Mouse (Mus musculus): ENCODE measurements around the gene Grm1. TPM values are rescaled to one million over a fixed set of nuclear protein-coding genes. Genes with fewer than 3 reads are reported as not detected.

Grm1 gene
- polyA plus RNA-seq, 1 experiment from 2014 or later, result 0.04 TPM

DNA sequence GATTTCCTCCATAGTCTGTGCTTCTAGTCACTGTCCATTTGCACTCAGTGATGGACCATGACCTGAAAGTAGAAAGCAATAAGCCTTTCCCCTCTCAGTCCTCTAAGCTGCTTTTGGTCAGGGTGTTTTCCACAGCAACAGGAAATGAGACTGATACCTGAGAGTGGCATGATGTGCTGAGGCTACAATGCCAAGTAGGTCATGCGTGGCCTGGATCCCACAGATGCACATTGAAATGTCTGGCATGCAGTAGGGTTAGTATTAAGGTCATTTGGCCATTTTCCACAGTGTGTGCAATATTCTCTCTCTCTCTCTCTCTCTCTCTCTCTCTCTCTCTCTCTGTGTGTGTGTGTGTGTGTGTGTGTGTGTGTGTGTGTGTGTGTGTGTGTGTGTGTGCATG, 254.8 kb downstream of the Grm1 start:
- 63% methylated on average over 1 of the region's 1 CpGs for WGBS
- no peak for DNase-seq (ENCODE audit: low spot score)
- Histone ChIP-seq H3K9ac (ENCODE audit: low read depth, low read length) (no peak overlapping the region), H3K27ac (replicated peaks; ENCODE audit: low read depth, low read length) (no peak overlapping the region), H3K9me3 (ENCODE audit: control insufficient read depth, low read length) (no peaks in the 10 kb centered on the region), H3K4me2 (ENCODE audit: low read depth, low read length) (no peak overlapping the region), H3K27me3 (replicated peaks; ENCODE audit: control insufficient read depth, insufficient read depth, low read length) (no peaks in the 10 kb centered on the region), H3K4me3 (ENCODE audit: low read depth, low read length) (no peak overlapping the region), H3K36me3 (ENCODE audit: control insufficient read depth, insufficient read depth, low read length) (no peaks in the 10 kb centered on the region), H3K4me1 (ENCODE audit: control insufficient read depth, insufficient read depth, low read length) (no peaks in the 10 kb centered on the region)
- no peak for ATAC-seq (ENCODE audit: low read depth)

DNA sequence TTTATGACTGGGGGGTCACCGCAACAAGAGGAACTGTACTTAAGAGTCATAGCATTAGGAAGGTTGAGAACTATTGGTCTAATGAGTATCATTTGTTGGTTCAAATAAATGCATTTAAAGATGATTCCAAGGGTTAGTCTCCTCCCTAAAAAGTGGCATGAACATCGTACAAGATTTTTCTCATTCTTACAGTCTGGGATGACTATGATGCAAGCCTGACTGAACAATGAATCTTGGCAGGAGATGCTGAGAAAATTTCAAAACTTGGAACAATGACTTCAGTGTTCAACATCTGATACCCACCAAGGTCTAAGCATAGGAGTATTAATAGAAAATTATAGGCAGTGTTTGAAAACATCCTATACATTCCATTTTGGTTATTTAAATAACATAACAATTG, 264.1 kb downstream of the Grm1 start:
- DNase-seq (ENCODE audit: low spot score) (peak; percentile 26), ATAC-seq (ENCODE audit: low read depth) (no peak)
- Histone ChIP-seq H3K4me1 (ENCODE audit: control insufficient read depth, insufficient read depth, low read length) (no peaks in the 10 kb centered on the region), H3K4me2 (ENCODE audit: low read depth, low read length) (no peak overlapping the region), H3K9ac (ENCODE audit: low read depth, low read length) (no peak overlapping the region), H3K4me3 (ENCODE audit: low read depth, low read length) (no peak overlapping the region), H3K36me3 (ENCODE audit: control insufficient read depth, insufficient read depth, low read length) (no peaks in the 10 kb centered on the region), H3K27me3 (replicated peaks; ENCODE audit: control insufficient read depth, insufficient read depth, low read length) (no peaks in the 10 kb centered on the region), H3K9me3 (ENCODE audit: control insufficient read depth, low read length) (no peaks in the 10 kb centered on the region), H3K27ac (replicated peaks; ENCODE audit: low read depth, low read length) (no peak overlapping the region)
- 78% methylated on average over 2 of the region's 2 CpGs for WGBS

- H3K4me1 ChIP-seq (ENCODE audit: control insufficient read depth, insufficient read depth, low read length), result no peaks in the 10 kb centered on the region
- no peak overlapping the region for H3K4me2 ChIP-seq (ENCODE audit: low read depth, low read length)
- H3K4me3 ChIP-seq (ENCODE audit: low read depth, low read length), result no peak overlapping the region
- H3K36me3 ChIP-seq (ENCODE audit: control insufficient read depth, insufficient read depth, low read length), result no peaks in the 10 kb centered on the region
- DNase-seq (ENCODE audit: low spot score) (no peak), ATAC-seq (ENCODE audit: low read depth) (no peak)
- H3K9ac ChIP-seq (ENCODE audit: low read depth, low read length), result no peak overlapping the region
- WGBS, result 59% methylated on average over 2 of the region's 2 CpGs
- H3K9me3 ChIP-seq (ENCODE audit: control insufficient read depth, low read length), result no peaks in the 10 kb centered on the region
- no peaks in the 10 kb centered on the region for H3K27me3 ChIP-seq (replicated peaks; ENCODE audit: control insufficient read depth, insufficient read depth, low read length)
- no peak overlapping the region for H3K27ac ChIP-seq (replicated peaks; ENCODE audit: low read depth, low read length)
These were observed 267.4 kb downstream of the Grm1 start for GRCm38 (mm10) chr10:10814631-10815216.

- no peak overlapping the region for H3K9ac ChIP-seq (ENCODE audit: low read depth, low read length)
- no peak overlapping the region for H3K4me2 ChIP-seq (ENCODE audit: low read depth, low read length)
- DNase-seq (ENCODE audit: low spot score) (peak; percentile 49), ATAC-seq (ENCODE audit: low read depth) (peak; percentile 90)
- WGBS, result 56% methylated on average over 5 of the region's 5 CpGs
- no peaks in the 10 kb centered on the region for H3K4me1 ChIP-seq (ENCODE audit: control insufficient read depth, insufficient read depth, low read length)
- H3K36me3 ChIP-seq (ENCODE audit: control insufficient read depth, insufficient read depth, low read length), result no peaks in the 10 kb centered on the region
- H3K27ac ChIP-seq (replicated peaks; ENCODE audit: low read depth, low read length), result no peak overlapping the region
- no peaks in the 10 kb centered on the region for H3K9me3 ChIP-seq (ENCODE audit: control insufficient read depth, low read length)
- H3K4me3 ChIP-seq (ENCODE audit: low read depth, low read length), result no peak overlapping the region
- H3K27me3 ChIP-seq (replicated peaks; ENCODE audit: control insufficient read depth, insufficient read depth, low read length), result no peaks in the 10 kb centered on the region
These were observed 269.1 kb downstream of the Grm1 start for GRCm38 (mm10) chr10:10812750-10813711.

DNA sequence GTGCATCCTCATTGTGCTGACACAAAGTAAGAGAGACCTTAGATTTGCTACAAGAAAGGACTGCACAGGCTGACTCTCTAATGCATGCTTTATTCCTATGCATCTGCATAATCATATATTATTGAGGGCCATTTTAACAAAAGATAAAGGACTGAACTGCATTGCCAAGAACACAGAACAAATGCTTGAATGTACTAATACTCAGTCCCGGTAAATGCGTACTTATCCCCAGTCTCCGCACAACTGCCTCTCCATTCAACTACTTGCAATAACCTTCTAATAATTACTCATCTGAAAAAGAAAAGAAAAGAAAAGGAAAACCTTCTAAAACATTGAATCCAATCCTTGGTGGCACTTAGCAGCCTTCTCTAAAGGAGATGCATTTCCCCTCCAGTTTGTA, 272.4 kb downstream of the Grm1 start:
- H3K36me3 ChIP-seq (ENCODE audit: control insufficient read depth, insufficient read depth, low read length), result no peaks in the 10 kb centered on the region
- no peak overlapping the region for H3K4me2 ChIP-seq (ENCODE audit: low read depth, low read length)
- WGBS, result 96% methylated on average over 3 of the region's 3 CpGs
- ATAC-seq (ENCODE audit: low read depth) (no peak), DNase-seq (ENCODE audit: low spot score) (no peak)
- H3K27ac ChIP-seq (replicated peaks; ENCODE audit: low read depth, low read length), result no peak overlapping the region
- H3K9me3 ChIP-seq (ENCODE audit: control insufficient read depth, low read length), result no peaks in the 10 kb centered on the region
- H3K4me1 ChIP-seq (ENCODE audit: control insufficient read depth, insufficient read depth, low read length), result no peaks in the 10 kb centered on the region
- no peak overlapping the region for H3K4me3 ChIP-seq (ENCODE audit: low read depth, low read length)
- no peak overlapping the region for H3K9ac ChIP-seq (ENCODE audit: low read depth, low read length)
- H3K27me3 ChIP-seq (replicated peaks; ENCODE audit: control insufficient read depth, insufficient read depth, low read length), result no peaks in the 10 kb centered on the region

GRCm38 (mm10) chr10:10795321-10795720, 286.8 kb downstream of the Grm1 start:
- H3K36me3 ChIP-seq (ENCODE audit: control insufficient read depth, insufficient read depth, low read length), result no peaks in the 10 kb centered on the region
- H3K27me3 ChIP-seq (replicated peaks; ENCODE audit: control insufficient read depth, insufficient read depth, low read length), result no peaks in the 10 kb centered on the region
- no peak overlapping the region for H3K27ac ChIP-seq (replicated peaks; ENCODE audit: low read depth, low read length)
- no peak overlapping the region for H3K4me2 ChIP-seq (ENCODE audit: low read depth, low read length)
- no peaks in the 10 kb centered on the region for H3K4me1 ChIP-seq (ENCODE audit: control insufficient read depth, insufficient read depth, low read length)
- 94% methylated on average over 1 of the region's 1 CpGs for WGBS
- H3K4me3 ChIP-seq (ENCODE audit: low read depth, low read length), result no peak overlapping the region
- ATAC-seq (ENCODE audit: low read depth) (no peak), DNase-seq (ENCODE audit: low spot score) (peak; percentile 23)
- H3K9ac ChIP-seq (ENCODE audit: low read depth, low read length), result no peak overlapping the region
- no peaks in the 10 kb centered on the region for H3K9me3 ChIP-seq (ENCODE audit: control insufficient read depth, low read length)

DNA sequence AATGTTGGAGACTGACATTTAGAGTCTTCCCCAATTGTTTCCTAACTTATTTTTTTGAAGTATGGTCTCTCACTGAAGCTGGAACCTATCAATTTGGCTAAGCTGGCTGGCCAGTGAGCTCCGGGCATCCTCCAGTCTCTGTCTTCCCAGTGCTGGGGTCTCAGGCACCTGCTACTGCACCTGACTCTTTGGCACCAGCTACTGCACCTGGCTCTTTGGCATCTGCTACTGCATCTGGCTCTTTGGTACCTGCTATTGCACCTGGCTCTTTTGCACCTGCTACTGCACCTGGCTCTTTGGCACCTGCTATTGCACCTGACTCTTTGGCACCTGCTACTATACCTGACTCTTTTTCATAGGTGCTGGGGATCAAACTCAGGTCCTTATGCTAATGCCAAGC, 291.7 kb downstream of the Grm1 start:
- Histone ChIP-seq H3K9me3 (ENCODE audit: control insufficient read depth, low read length) (no peaks in the 10 kb centered on the region), H3K4me1 (ENCODE audit: control insufficient read depth, insufficient read depth, low read length) (no peaks in the 10 kb centered on the region), H3K27me3 (replicated peaks; ENCODE audit: control insufficient read depth, insufficient read depth, low read length) (no peaks in the 10 kb centered on the region), H3K9ac (ENCODE audit: low read depth, low read length) (no peak overlapping the region), H3K36me3 (ENCODE audit: control insufficient read depth, insufficient read depth, low read length) (no peaks in the 10 kb centered on the region), H3K4me2 (ENCODE audit: low read depth, low read length) (no peak overlapping the region), H3K4me3 (ENCODE audit: low read depth, low read length) (no peak overlapping the region), H3K27ac (replicated peaks; ENCODE audit: low read depth, low read length) (no peak overlapping the region)
- no peak for DNase-seq (ENCODE audit: low spot score)
- no peak for ATAC-seq (ENCODE audit: low read depth)
- 86% methylated on average over 1 of the region's 1 CpGs for WGBS

DNA sequence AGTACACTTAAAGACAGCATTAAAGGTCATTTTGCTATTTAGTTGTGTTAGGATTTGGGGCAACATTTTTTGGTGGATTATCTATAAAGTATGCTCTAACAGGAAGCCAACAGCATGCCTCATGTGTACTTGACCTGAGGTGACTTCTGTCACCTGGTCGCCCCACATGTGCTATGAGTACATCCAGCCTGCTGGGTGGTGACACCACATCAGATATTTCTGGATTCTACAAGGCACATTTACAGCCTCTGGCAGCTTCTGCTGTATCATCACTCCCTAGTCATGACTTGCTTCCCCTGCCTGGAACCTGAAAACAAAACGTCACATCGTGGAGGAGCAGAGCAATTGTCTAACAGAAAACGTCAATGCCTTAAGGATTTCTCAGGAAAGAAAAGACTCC, 292.2 kb downstream of the Grm1 start:
- DNase-seq (ENCODE audit: low spot score), result no peak
- 78% methylated on average over 4 of the region's 4 CpGs for WGBS
- Histone ChIP-seq H3K27ac (replicated peaks; ENCODE audit: low read depth, low read length) (no peak overlapping the region), H3K4me1 (ENCODE audit: control insufficient read depth, insufficient read depth, low read length) (no peaks in the 10 kb centered on the region), H3K9ac (ENCODE audit: low read depth, low read length) (no peak overlapping the region), H3K4me3 (ENCODE audit: low read depth, low read length) (no peak overlapping the region), H3K4me2 (ENCODE audit: low read depth, low read length) (no peak overlapping the region), H3K9me3 (ENCODE audit: control insufficient read depth, low read length) (no peaks in the 10 kb centered on the region), H3K27me3 (replicated peaks; ENCODE audit: control insufficient read depth, insufficient read depth, low read length) (no peaks in the 10 kb centered on the region), H3K36me3 (ENCODE audit: control insufficient read depth, insufficient read depth, low read length) (no peaks in the 10 kb centered on the region)
- no peak for ATAC-seq (ENCODE audit: low read depth)
